Mouse (Mus musculus) testis, postnatal 14 days (tissue): ENCODE results near the gene Plekhh2.

Source experiments
- DNase-seq: peaks from one replicate; pipeline ENCODE4 v3.0.0; 2021; ENCODE audit warnings: low spot score

The Plekhh2 gene

GRCm38 (mm10) chr17:84573940-84574339, 62.2 kb downstream of the Plekhh2 start:
- no peak for DNase-seq

- DNase-seq, result no peak
Observed at GRCm38 (mm10) chr17:84575108-84575507, 63.4 kb downstream of the Plekhh2 start.

GRCm38 (mm10) chr17:84576621-84577293, 65.1 kb downstream of the Plekhh2 start:
- no peak for DNase-seq

- DNase-seq, result no peak
Observed at GRCm38 (mm10) chr17:84579249-84579648, 67.6 kb downstream of the Plekhh2 start.

GRCm38 (mm10) chr17:84579817-84580216, 68.1 kb downstream of the Plekhh2 start:
- DNase-seq, result no peak

- no peak for DNase-seq
Observed at GRCm38 (mm10) chr17:84580821-84581220, 69.1 kb downstream of the Plekhh2 start.

GRCm38 (mm10) chr17:84581740-84582414, 70.2 kb downstream of the Plekhh2 start:
- no peak for DNase-seq

- DNase-seq, result no peak
Observed at GRCm38 (mm10) chr17:84584107-84584506, 72.4 kb downstream of the Plekhh2 start.

- DNase-seq, result no peak
Observed at GRCm38 (mm10) chr17:84585104-84585503, 73.4 kb downstream of the Plekhh2 start.

GRCm38 (mm10) chr17:84590065-84590464, 78.4 kb downstream of the Plekhh2 start:
- no peak for DNase-seq

- DNase-seq, result no peak
Observed at GRCm38 (mm10) chr17:84591431-84592150, 79.9 kb downstream of the Plekhh2 start.

GRCm38 (mm10) chr17:84596015-84596441, 84.3 kb downstream of the Plekhh2 start:
- no peak for DNase-seq

- no peak for DNase-seq
Observed at GRCm38 (mm10) chr17:84596501-84596900, 84.8 kb downstream of the Plekhh2 start.

- DNase-seq, result peak; percentile 48
Observed at GRCm38 (mm10) chr17:84597859-84598258, 86.2 kb downstream of the Plekhh2 start.

GRCm38 (mm10) chr17:84598928-84599327, 87.2 kb downstream of the Plekhh2 start:
- DNase-seq, result no peak

GRCm38 (mm10) chr17:84600051-84600983, 88.6 kb downstream of the Plekhh2 start:
- no peak for DNase-seq

GRCm38 (mm10) chr17:84601805-84602204, 90.1 kb downstream of the Plekhh2 start:
- DNase-seq, result no peak

- DNase-seq, result no peak
Observed at GRCm38 (mm10) chr17:84603202-84603627, 91.5 kb downstream of the Plekhh2 start.

GRCm38 (mm10) chr17:84603709-84604420, 92.2 kb downstream of the Plekhh2 start:
- no peak for DNase-seq

GRCm38 (mm10) chr17:84606976-84607375, 95.3 kb downstream of the Plekhh2 start:
- DNase-seq, result no peak

- DNase-seq, result no peak
Observed at GRCm38 (mm10) chr17:84607617-84608016, 95.9 kb downstream of the Plekhh2 start.
